Mouse (Mus musculus) stomach, postnatal 0 days (tissue): ENCODE data around the gene Myof. TPM values are rescaled to one million over a fixed set of nuclear protein-coding genes. Genes with fewer than 3 reads are reported as not detected.

Experiments
- ATAC-seq: fragments of 200-750 bp; cut with Nextera tagmentation; 2 replicates; pipeline ENCODE4 v1.8.0; 2017; ENCODE audit not compliant: low FRiP score, low TSS enrichment
- DNase-seq: peaks from one replicate; pipeline ENCODE4 v3.0.0-alpha.2; 2016; ENCODE audit warnings: low spot score
- H3K27ac ChIP-seq: fragments of 300-500 bp; sonication (generic); replicated peaks from 2 replicates; pipeline ENCODE4 v1.5.1; 2014; ENCODE audit warnings: mild to moderate bottlenecking, control low read depth
- H3K27me3 ChIP-seq: fragments of 300-500 bp; sonication (generic); 2 replicates; pipeline ENCODE4 v1.6.1; 2014; ENCODE audit warnings: low read length; ENCODE audit not compliant: control insufficient read depth, insufficient read depth
- H3K36me3 ChIP-seq: fragments of 300-500 bp; sonication (generic); 2 replicates; pipeline ENCODE4 v1.6.1; 2014; ENCODE audit warnings: low read length, mixed read lengths; ENCODE audit not compliant: control insufficient read depth, insufficient read depth
- H3K4me1 ChIP-seq: fragments of 300-500 bp; sonication (generic); replicated peaks from 2 replicates; pipeline ENCODE4 v1.6.1; 2014; ENCODE audit warnings: antibody characterized with exemption; ENCODE audit not compliant: control insufficient read depth, insufficient read depth
- H3K4me2 ChIP-seq: fragments of 300-500 bp; sonication (generic); replicated peaks from 2 replicates; pipeline ENCODE4 v1.6.1; 2014; ENCODE audit warnings: low read depth, mild to moderate bottlenecking, control low read depth, moderate library complexity
- H3K4me3 ChIP-seq: fragments of 300-500 bp; sonication (generic); 2 replicates; pipeline ENCODE4 v1.5.1; 2014; ENCODE audit warnings: low read depth, low read length, control low read depth
- H3K9ac ChIP-seq: fragments of 300-500 bp; sonication (generic); 2 replicates; pipeline ENCODE4 v1.6.1; 2014; ENCODE audit warnings: mild to moderate bottlenecking, low read length, control low read depth, mixed read lengths
- H3K9me3 ChIP-seq: fragments of 300-500 bp; sonication (generic); 2 replicates; pipeline ENCODE4 v1.6.1; 2016; ENCODE audit warnings: low read length; ENCODE audit not compliant: control insufficient read depth
- CTCF ChIP-seq: IDR thresholded peaks from 2 replicates; pipeline ENCODE4 v1.5.1; 2016; ENCODE audit warnings: antibody characterized with exemption, low read depth, mild to moderate bottlenecking, moderate library complexity
- EP300 ChIP-seq: optimal IDR thresholded peaks from 2 replicates; pipeline ENCODE3; 2016; ENCODE audit warnings: antibody characterized with exemption
- WGBS: fragments of 180-500 bp; shearing (Covaris S2); extraction: QIAGEN DNeasy Blood & Tissue Kit; methylation state at CpG from one replicate; pipeline ENCODE4 v1.1.7; 2014; 5-methylcytosine and 5-hydroxymethylcytosine counted together
- polyA plus RNA-seq: library from polyadenylated mRNA; unstranded; fragments of >200 nt; fragmentation: Nextera tagmentation; extraction: Ambion mirVana; gene quantifications from 2 replicates; pipeline ENCODE4 v1.2.1, GENCODE M21; 2015

Gene Myof
- polyA plus RNA-seq, 1 experiment from 2014 or later: 14.3 TPM

GRCm38 (mm10) chr19:37946053-37946452 lies 97.3 kb downstream of the Myof start:
- 55% methylated on average over 8 of the region's 8 CpGs for WGBS
- Histone ChIP-seq H3K27me3 (no peaks in the 10 kb centered on the region), H3K36me3 (peaks cover 15% of the 10 kb centered on the region), H3K4me2 (no peak overlapping the region), H3K9ac (no peak overlapping the region), H3K4me1 (no peaks in the 10 kb centered on the region), H3K9me3 (no peaks in the 10 kb centered on the region), H3K4me3 (no peak overlapping the region), H3K27ac (no peak overlapping the region)
- no peak for DNase-seq
- no peak for TF ChIP-seq CTCF
- no peak for TF ChIP-seq EP300
- no peak for ATAC-seq

- DNase-seq (no peak), ATAC-seq (no peak)
- no peak overlapping the region for H3K9ac ChIP-seq
- peaks cover 13% of the 10 kb centered on the region for H3K36me3 ChIP-seq
- H3K4me3 ChIP-seq: no peak overlapping the region
- no peaks in the 10 kb centered on the region for H3K9me3 ChIP-seq
- 85% methylated on average over 10 of the region's 10 CpGs for WGBS
- H3K4me2 ChIP-seq: no peak overlapping the region
- no peaks in the 10 kb centered on the region for H3K4me1 ChIP-seq
- no peak overlapping the region for H3K27ac ChIP-seq
- TF ChIP-seq EP300 (no peak), CTCF (no peak)
- no peaks in the 10 kb centered on the region for H3K27me3 ChIP-seq
Observed at GRCm38 (mm10) chr19:37939203-37939602, 104.2 kb downstream of the Myof start.

- Histone ChIP-seq H3K4me1 (no peaks in the 10 kb centered on the region), H3K4me3 (no peak overlapping the region), H3K9me3 (no peaks in the 10 kb centered on the region), H3K36me3 (peaks cover 13% of the 10 kb centered on the region), H3K4me2 (no peak overlapping the region), H3K9ac (no peak overlapping the region), H3K27ac (no peak overlapping the region), H3K27me3 (no peaks in the 10 kb centered on the region)
- DNase-seq (no peak), ATAC-seq (no peak)
- peak; percentile 82 for TF ChIP-seq CTCF
- TF ChIP-seq EP300: no peak
Observed at GRCm38 (mm10) chr19:37937092-37937491, 106.3 kb downstream of the Myof start.

GRCm38 (mm10) chr19:37934640-37935039 lies 108.7 kb downstream of the Myof start:
- Histone ChIP-seq H3K27me3 (no peaks in the 10 kb centered on the region), H3K36me3 (peaks cover 7% of the 10 kb centered on the region), H3K4me2 (no peak overlapping the region), H3K9ac (no peak overlapping the region), H3K4me3 (no peak overlapping the region), H3K9me3 (no peaks in the 10 kb centered on the region), H3K27ac (no peak overlapping the region), H3K4me1 (no peaks in the 10 kb centered on the region)
- TF ChIP-seq CTCF (no peak), EP300 (no peak)
- WGBS: 87% methylated on average over 6 of the region's 6 CpGs
- ATAC-seq (no peak), DNase-seq (no peak)

GRCm38 (mm10) chr19:37932198-37932597 lies 111.2 kb downstream of the Myof start:
- TF ChIP-seq CTCF (no peak), EP300 (no peak)
- 98% methylated on average over 2 of the region's 2 CpGs for WGBS
- Histone ChIP-seq H3K4me3 (no peak overlapping the region), H3K4me2 (no peak overlapping the region), H3K9ac (no peak overlapping the region), H3K36me3 (peaks cover 7% of the 10 kb centered on the region), H3K4me1 (no peaks in the 10 kb centered on the region), H3K27ac (no peak overlapping the region), H3K9me3 (no peaks in the 10 kb centered on the region), H3K27me3 (no peaks in the 10 kb centered on the region)
- ATAC-seq (no peak), DNase-seq (no peak)

GRCm38 (mm10) chr19:37927911-37928310 lies 115.5 kb downstream of the Myof start:
- ATAC-seq (no peak), DNase-seq (no peak)
- TF ChIP-seq EP300: no peak
- no peak for TF ChIP-seq CTCF
- H3K4me3 ChIP-seq: no peak overlapping the region
- H3K27ac ChIP-seq: no peak overlapping the region
- H3K27me3 ChIP-seq: no peaks in the 10 kb centered on the region
- no peaks in the 10 kb centered on the region for H3K9me3 ChIP-seq
- H3K4me1 ChIP-seq: no peaks in the 10 kb centered on the region
- 82% methylated on average over 7 of the region's 7 CpGs for WGBS
- H3K4me2 ChIP-seq: no peak overlapping the region
- no peak overlapping the region for H3K9ac ChIP-seq
- H3K36me3 ChIP-seq: peaks cover 7% of the 10 kb centered on the region; the same call in 1 of the 2 replicates
